Mouse (Mus musculus) testis, adult 10 weeks (tissue): ENCODE data around the gene Nudt4. TPM values are rescaled to one million over a fixed set of nuclear protein-coding genes. Genes with fewer than 3 reads are reported as not detected.

Experiments used
- polyA plus RNA-seq: library from polyadenylated mRNA; stranded (reverse); fragments of 350-450 nt; fragmentation: Illumina TruSeq; extraction: RNeasy Lipid Tissue Mini Kit (QIAGEN cat#74804); gene quantifications from one replicate; pipeline ENCODE4 v1.2.3, GENCODE M21; 2014; ENCODE audit warnings: low read depth, low replicate concordance

Nudt4 gene
- 1,208 TPM for polyA plus RNA-seq

GRCm38 (mm10) chr10:95563851-95564845 lies at the start of gene Nudt4:
Gene Nudt4, minus strand, starts transcription at chr10:95564146.

GRCm38 (mm10) chr10:95514656-95515292 lies 49.2 kb downstream of the Nudt4 start, which contains the start of gene Ube2n:
Gene Ube2n, plus strand, starts transcription at chr10:95515145.

GRCm38 (mm10) chr10:95501463-95502081 lies 62.4 kb downstream of the Nudt4 start, which contains the start of gene Mrpl42:
Gene Mrpl42, minus strand, starts transcription at chr10:95501940.

Other genes with a start within 250 kb of the Nudt4 start
- 2.5 TPM for gene Cradd, start 240.0 kb downstream of the Nudt4 start, polyA plus RNA-seq
- 8.8 TPM for gene Socs2, start 147.0 kb downstream of the Nudt4 start, polyA plus RNA-seq
- 66.0 TPM for gene Mrpl42, start 62.2 kb downstream of the Nudt4 start, polyA plus RNA-seq
- 1,812 TPM for gene Ube2n, start 49.0 kb downstream of the Nudt4 start, polyA plus RNA-seq
- gene Anapc15-ps, start 109.3 kb upstream of the Nudt4 start, polyA plus RNA-seq: not detected